Mouse (Mus musculus): ENCODE measurements around the gene Il9. TPM values are rescaled to one million over a fixed set of nuclear protein-coding genes. Genes with fewer than 3 reads are reported as not detected.

The Il9 gene
- polyA plus RNA-seq, 1 experiment = not detected

DNA sequence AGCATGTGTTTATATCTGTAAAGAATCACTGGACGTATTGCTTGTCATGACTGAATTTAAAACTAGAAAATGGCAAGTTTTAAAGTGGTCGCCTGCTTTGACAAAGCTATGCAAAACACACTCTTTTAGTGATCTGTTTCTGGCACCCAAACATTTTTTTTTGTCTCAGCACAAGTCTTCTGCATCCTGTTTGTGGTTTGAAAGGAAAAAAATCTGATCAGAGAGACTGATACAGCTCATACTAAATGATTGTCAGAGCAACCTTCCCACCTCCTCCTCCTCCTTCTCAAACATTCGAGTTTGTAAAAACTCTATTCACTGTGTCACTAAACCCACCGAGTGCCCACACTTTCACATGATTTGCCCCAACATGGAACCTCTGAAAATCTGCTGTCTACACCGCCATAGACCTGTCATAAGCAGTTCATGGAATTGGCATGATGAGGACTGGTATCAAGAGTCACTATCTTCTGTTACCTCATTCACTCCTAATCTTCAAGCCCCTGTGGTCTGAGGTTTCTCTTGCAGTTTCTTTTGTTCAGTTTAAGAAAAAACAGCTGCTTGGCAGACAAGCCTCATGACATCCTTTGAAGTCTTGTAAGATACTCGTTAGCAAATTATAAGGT is 24.9 kb upstream of the Il9 start:
- Histone ChIP-seq H3K9me3 (replicated peaks; ENCODE audit: control insufficient read depth, insufficient read depth, low read length, poor library complexity, severe bottlenecking) (no peaks in the 10 kb centered on the region), H3K36me3 (ENCODE audit: control insufficient read depth, insufficient read depth, low read length, poor library complexity, severe bottlenecking) (no peaks in the 10 kb centered on the region), H3K27me3 (ENCODE audit: control insufficient read depth, insufficient read depth, low read length, poor library complexity, severe bottlenecking) (no peaks in the 10 kb centered on the region), H3K4me1 (ENCODE audit: control insufficient read depth, insufficient read depth, low read length) (no peaks in the 10 kb centered on the region), H3K9ac (ENCODE audit: low read depth, poor library complexity, severe bottlenecking) (no peak overlapping the region), H3K4me3 (ENCODE audit: low read depth, low read length) (no peak overlapping the region), H3K27ac (ENCODE audit: insufficient read depth, low read length) (no peak overlapping the region)
- TF ChIP-seq CTCF (IDR thresholded peaks at IDR 0.05; ENCODE audit: low read depth, low read length) = no peak
- no peak for TF ChIP-seq POLR2A (IDR thresholded peaks at IDR 0.05; ENCODE audit: insufficient read depth, low read length)
- TF ChIP-seq EP300 (IDR thresholded peaks at IDR 0.05; ENCODE audit: insufficient read depth, low read depth, low read length) = no peak

DNA sequence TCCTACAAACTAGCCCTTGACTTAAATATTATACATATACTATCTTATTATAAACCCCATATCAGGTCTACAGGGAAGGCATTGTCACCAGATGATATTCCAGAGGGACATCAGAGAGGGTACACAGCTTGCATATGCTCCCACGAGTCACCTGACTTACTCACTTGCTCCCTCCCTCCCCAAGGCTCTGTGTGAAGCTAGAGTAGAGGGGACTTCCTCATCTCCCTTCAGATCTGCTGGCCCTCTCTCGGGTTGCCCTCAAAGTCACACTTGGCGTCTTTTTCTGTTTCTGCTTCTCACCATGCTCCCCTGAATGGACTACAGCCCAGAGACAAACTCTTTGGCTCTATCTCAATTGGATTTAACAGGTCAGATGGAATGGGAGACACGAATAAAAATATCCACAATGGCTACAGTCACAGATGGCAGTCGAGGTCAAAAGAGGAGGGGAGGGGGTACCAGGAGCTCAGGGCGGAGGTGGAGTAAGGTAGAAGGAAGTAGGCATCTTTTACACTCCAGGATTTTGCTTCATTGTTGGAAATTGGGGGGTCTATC is 19.9 kb upstream of the Il9 start:
- no peak overlapping the region for H3K27ac ChIP-seq (ENCODE audit: insufficient read depth, low read length)
- no peaks in the 10 kb centered on the region for H3K4me1 ChIP-seq (ENCODE audit: control insufficient read depth, insufficient read depth, low read length)
- TF ChIP-seq POLR2A (IDR thresholded peaks at IDR 0.05; ENCODE audit: insufficient read depth, low read length) (no peak), EP300 (IDR thresholded peaks at IDR 0.05; ENCODE audit: insufficient read depth, low read depth, low read length) (no peak), CTCF (IDR thresholded peaks at IDR 0.05; ENCODE audit: low read depth, low read length) (no peak)
- no peaks in the 10 kb centered on the region for H3K9me3 ChIP-seq (replicated peaks; ENCODE audit: control insufficient read depth, insufficient read depth, low read length, poor library complexity, severe bottlenecking)
- no peaks in the 10 kb centered on the region for H3K36me3 ChIP-seq (ENCODE audit: control insufficient read depth, insufficient read depth, low read length, poor library complexity, severe bottlenecking)
- no peaks in the 10 kb centered on the region for H3K27me3 ChIP-seq (ENCODE audit: control insufficient read depth, insufficient read depth, low read length, poor library complexity, severe bottlenecking)
- no peak overlapping the region for H3K4me3 ChIP-seq (ENCODE audit: low read depth, low read length)
- no peak overlapping the region for H3K9ac ChIP-seq (ENCODE audit: low read depth, poor library complexity, severe bottlenecking)

DNA sequence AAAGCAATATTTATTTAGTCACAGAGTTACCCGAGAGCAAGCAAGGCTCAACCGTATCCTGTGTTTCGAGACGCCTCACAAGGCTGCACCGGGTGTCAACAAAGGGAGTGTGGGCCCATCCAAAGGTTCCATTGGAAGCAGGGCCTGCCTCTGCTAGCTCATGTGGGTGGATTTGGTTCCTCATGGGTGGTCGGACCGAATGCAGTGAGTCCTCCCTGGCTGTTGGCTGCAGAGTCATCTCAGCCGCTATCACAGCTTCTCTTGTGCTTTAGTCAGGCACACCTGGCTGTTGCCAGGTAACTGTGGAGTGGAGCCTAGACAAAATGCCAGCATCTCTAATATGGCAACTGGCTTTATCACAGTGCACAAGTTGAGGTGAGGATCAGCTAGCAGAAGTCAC is 18.6 kb upstream of the Il9 start:
- Histone ChIP-seq H3K36me3 (ENCODE audit: control insufficient read depth, insufficient read depth, low read length, poor library complexity, severe bottlenecking) (no peaks in the 10 kb centered on the region), H3K4me3 (ENCODE audit: low read depth, low read length) (no peak overlapping the region), H3K9ac (ENCODE audit: low read depth, poor library complexity, severe bottlenecking) (no peak overlapping the region), H3K27me3 (ENCODE audit: control insufficient read depth, insufficient read depth, low read length, poor library complexity, severe bottlenecking) (no peaks in the 10 kb centered on the region), H3K9me3 (replicated peaks; ENCODE audit: control insufficient read depth, insufficient read depth, low read length, poor library complexity, severe bottlenecking) (no peaks in the 10 kb centered on the region), H3K27ac (ENCODE audit: insufficient read depth, low read length) (no peak overlapping the region), H3K4me1 (ENCODE audit: control insufficient read depth, insufficient read depth, low read length) (no peaks in the 10 kb centered on the region)
- TF ChIP-seq POLR2A (IDR thresholded peaks at IDR 0.05; ENCODE audit: insufficient read depth, low read length) (no peak), CTCF (IDR thresholded peaks at IDR 0.05; ENCODE audit: low read depth, low read length) (no peak), EP300 (IDR thresholded peaks at IDR 0.05; ENCODE audit: insufficient read depth, low read depth, low read length) (no peak)

DNA sequence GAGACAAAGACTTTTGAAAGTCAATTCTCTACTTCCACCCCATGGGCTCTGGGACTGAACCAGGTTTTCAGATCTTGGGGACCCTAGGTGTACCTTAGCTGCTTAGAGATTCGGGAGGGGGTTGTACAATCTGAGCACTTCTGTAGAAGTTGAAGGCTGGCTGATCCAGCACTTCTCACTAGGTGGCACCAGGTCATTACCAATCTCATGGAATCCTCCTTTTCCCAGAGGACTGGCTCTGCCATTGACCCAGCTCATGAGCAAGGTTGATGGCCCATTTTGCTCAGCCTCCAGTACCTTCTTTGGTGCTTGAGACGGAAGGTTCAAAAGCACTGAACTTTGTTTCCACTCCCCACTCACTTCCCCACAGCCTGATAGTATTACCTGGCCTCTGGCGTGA is 18.1 kb upstream of the Il9 start:
- H3K4me1 ChIP-seq (ENCODE audit: control insufficient read depth, insufficient read depth, low read length) = no peaks in the 10 kb centered on the region
- TF ChIP-seq POLR2A (IDR thresholded peaks at IDR 0.05; ENCODE audit: insufficient read depth, low read length) (no peak), EP300 (IDR thresholded peaks at IDR 0.05; ENCODE audit: insufficient read depth, low read depth, low read length) (no peak), CTCF (IDR thresholded peaks at IDR 0.05; ENCODE audit: low read depth, low read length) (peak; percentile 16)
- no peaks in the 10 kb centered on the region for H3K9me3 ChIP-seq (replicated peaks; ENCODE audit: control insufficient read depth, insufficient read depth, low read length, poor library complexity, severe bottlenecking)
- no peak overlapping the region for H3K9ac ChIP-seq (ENCODE audit: low read depth, poor library complexity, severe bottlenecking)
- no peaks in the 10 kb centered on the region for H3K27me3 ChIP-seq (ENCODE audit: control insufficient read depth, insufficient read depth, low read length, poor library complexity, severe bottlenecking)
- no peaks in the 10 kb centered on the region for H3K36me3 ChIP-seq (ENCODE audit: control insufficient read depth, insufficient read depth, low read length, poor library complexity, severe bottlenecking)
- H3K4me3 ChIP-seq (ENCODE audit: low read depth, low read length) = no peak overlapping the region
- no peak overlapping the region for H3K27ac ChIP-seq (ENCODE audit: insufficient read depth, low read length)

DNA sequence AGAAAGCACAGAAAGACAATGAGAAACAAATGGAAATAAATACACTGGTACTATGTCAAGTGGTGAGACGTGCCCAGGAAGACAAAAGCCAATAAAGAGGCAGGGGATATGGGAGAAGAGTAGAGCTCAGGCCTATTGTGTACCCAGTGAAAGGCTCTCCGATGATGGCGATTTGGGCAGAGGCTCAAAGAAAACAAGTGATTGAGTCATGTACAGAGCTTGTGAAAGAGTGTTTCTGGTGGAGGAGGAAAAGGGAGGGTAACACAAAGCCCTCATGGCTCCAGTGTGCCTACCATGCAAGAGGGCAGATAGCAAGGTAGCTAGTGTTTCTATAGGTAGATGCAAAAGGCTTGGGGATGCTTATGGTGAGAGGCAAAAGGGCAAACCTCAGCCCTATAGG is 12.4 kb upstream of the Il9 start:
- H3K4me3 ChIP-seq (ENCODE audit: low read depth, low read length) = no peak overlapping the region
- TF ChIP-seq POLR2A (IDR thresholded peaks at IDR 0.05; ENCODE audit: insufficient read depth, low read length) (no peak), EP300 (IDR thresholded peaks at IDR 0.05; ENCODE audit: insufficient read depth, low read depth, low read length) (no peak), CTCF (IDR thresholded peaks at IDR 0.05; ENCODE audit: low read depth, low read length) (no peak)

DNA sequence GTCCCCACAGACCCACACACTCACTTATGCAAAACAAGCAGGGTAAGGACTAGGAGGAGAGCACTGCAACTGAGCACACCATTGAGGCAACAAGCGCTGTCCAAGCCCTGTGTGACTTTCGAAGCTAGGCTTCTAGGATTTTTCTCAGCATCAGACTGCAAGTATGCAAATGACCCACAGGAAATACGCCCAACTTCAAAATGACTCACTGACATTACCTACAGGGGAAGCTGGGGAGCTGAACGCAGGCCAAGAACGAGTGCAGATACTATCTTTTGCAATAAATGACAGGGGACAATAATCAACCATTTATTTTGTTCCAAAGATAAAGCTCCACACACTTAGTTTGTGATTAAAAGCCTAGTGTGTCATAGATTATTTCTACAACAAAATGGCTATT is 6.0 kb upstream of the Il9 start:
- no peaks in the 10 kb centered on the region for H3K4me1 ChIP-seq (ENCODE audit: control insufficient read depth, insufficient read depth, low read length)
- TF ChIP-seq EP300 (IDR thresholded peaks at IDR 0.05; ENCODE audit: insufficient read depth, low read depth, low read length) (no peak), POLR2A (IDR thresholded peaks at IDR 0.05; ENCODE audit: insufficient read depth, low read length) (no peak), CTCF (IDR thresholded peaks at IDR 0.05; ENCODE audit: low read depth, low read length) (no peak)
- no peaks in the 10 kb centered on the region for H3K27me3 ChIP-seq (ENCODE audit: control insufficient read depth, insufficient read depth, low read length, poor library complexity, severe bottlenecking)
- no peak overlapping the region for H3K9ac ChIP-seq (ENCODE audit: low read depth, poor library complexity, severe bottlenecking)
- no peak overlapping the region for H3K4me3 ChIP-seq (ENCODE audit: low read depth, low read length)
- H3K27ac ChIP-seq (ENCODE audit: insufficient read depth, low read length) = no peak overlapping the region
- H3K9me3 ChIP-seq (replicated peaks; ENCODE audit: control insufficient read depth, insufficient read depth, low read length, poor library complexity, severe bottlenecking) = no peaks in the 10 kb centered on the region
- H3K36me3 ChIP-seq (ENCODE audit: control insufficient read depth, insufficient read depth, low read length, poor library complexity, severe bottlenecking) = no peaks in the 10 kb centered on the region

More for the DNA sequence above, 12.4 kb upstream of the Il9 start:
- H3K36me3 ChIP-seq (ENCODE audit: control insufficient read depth, insufficient read depth, low read length, poor library complexity, severe bottlenecking) = no peaks in the 10 kb centered on the region
- H3K27me3 ChIP-seq (ENCODE audit: control insufficient read depth, insufficient read depth, low read length, poor library complexity, severe bottlenecking) = no peaks in the 10 kb centered on the region
- no peak overlapping the region for H3K27ac ChIP-seq (ENCODE audit: insufficient read depth, low read length)
- H3K9ac ChIP-seq (ENCODE audit: low read depth, poor library complexity, severe bottlenecking) = no peak overlapping the region
- H3K9me3 ChIP-seq (replicated peaks; ENCODE audit: control insufficient read depth, insufficient read depth, low read length, poor library complexity, severe bottlenecking) = no peaks in the 10 kb centered on the region
- H3K4me1 ChIP-seq (ENCODE audit: control insufficient read depth, insufficient read depth, low read length) = no peaks in the 10 kb centered on the region
